Mouse (Mus musculus) heart, embryonic 13.5 days (tissue): ENCODE measurements around the gene Defb47. TPM values are rescaled to one million over a fixed set of nuclear protein-coding genes. Genes with fewer than 3 reads are reported as not detected.

ENCODE experiments used
- ATAC-seq: fragments of 200-750 bp; cut with Nextera tagmentation; 2 replicates; pipeline ENCODE4 v1.8.0; 2017; ENCODE audit warnings: moderate TSS enrichment; ENCODE audit not compliant: insufficient number of reproducible peaks, low FRiP score, low TSS enrichment; ENCODE audit errors: extremely low read depth
- H3K27ac ChIP-seq: fragments of 300-500 bp; sonication (generic); replicated peaks from 2 replicates; pipeline ENCODE4 v1.5.1; 2015; ENCODE audit warnings: moderate library complexity, mild to moderate bottlenecking, inconsistent platforms
- H3K27me3 ChIP-seq: fragments of 300-500 bp; sonication (generic); replicated peaks from 2 replicates; pipeline ENCODE4 v1.6.1; 2015; ENCODE audit warnings: mild to moderate bottlenecking, inconsistent platforms
- H3K36me3 ChIP-seq: fragments of 300-500 bp; sonication (generic); 2 replicates; pipeline ENCODE4 v1.6.1; 2015; ENCODE audit warnings: mild to moderate bottlenecking, inconsistent platforms
- H3K4me1 ChIP-seq: fragments of 300-500 bp; sonication (generic); 2 replicates; pipeline ENCODE4 v1.6.1; 2015; ENCODE audit warnings: inconsistent platforms
- H3K4me2 ChIP-seq: fragments of 300-500 bp; sonication (generic); 2 replicates; pipeline ENCODE4 v1.6.1; 2015; ENCODE audit warnings: inconsistent platforms, mild to moderate bottlenecking, moderate library complexity
- H3K4me3 ChIP-seq: fragments of 300-500 bp; sonication (generic); 2 replicates; pipeline ENCODE4 v1.5.1; 2015; ENCODE audit warnings: moderate library complexity, mild to moderate bottlenecking, inconsistent platforms
- H3K9ac ChIP-seq: fragments of 300-500 bp; sonication (generic); 2 replicates; pipeline ENCODE4 v1.6.1; 2015; ENCODE audit warnings: inconsistent platforms, mild to moderate bottlenecking, moderate library complexity
- H3K9me3 ChIP-seq: fragments of 300-500 bp; sonication (generic); 2 replicates; pipeline ENCODE4 v1.6.1; 2016; ENCODE audit warnings: inconsistent platforms
- WGBS: fragments of 180-500 bp; shearing (Covaris S2); methylation state at CpG from one replicate; pipeline ENCODE4 v1.1.7; 2015; ENCODE audit warnings: mixed read lengths; 5-methylcytosine and 5-hydroxymethylcytosine counted together
- polyA plus RNA-seq: library from polyadenylated mRNA; unstranded; fragments of >200 nt; fragmentation: Nextera tagmentation; extraction: Ambion mirVana; gene quantifications from 2 replicates; pipeline ENCODE4 v1.2.1, GENCODE M21; 2015

The Defb47 gene
- polyA plus RNA-seq, 1 experiment from 2014 or later, result not detected

GRCm38 (mm10) chr14:63002588-63002987, 4.7 kb downstream of the Defb47 start:
- H3K9me3 ChIP-seq, result no peaks in the 10 kb centered on the region
- H3K27ac ChIP-seq, result peak overlapping the region; percentile 76
- H3K36me3 ChIP-seq, result no peaks in the 10 kb centered on the region
- 36% methylated on average over 2 of the region's 2 CpGs for WGBS
- no peak overlapping the region for H3K4me3 ChIP-seq
- no peak overlapping the region for H3K4me2 ChIP-seq
- no peak for ATAC-seq
- no peak overlapping the region for H3K9ac ChIP-seq
- peaks cover 15% of the 10 kb centered on the region for H3K4me1 ChIP-seq
- no peaks in the 10 kb centered on the region for H3K27me3 ChIP-seq

GRCm38 (mm10) chr14:63011471-63011870, 13.6 kb downstream of the Defb47 start, which contains the start of gene Defb43:
Gene Defb43 (plus strand): TSS chr14:63011771.
- no peak for ATAC-seq
- 0 out of 2 replicates have a peak, but pooled peaks cover 4% of the 10 kb centered on the region for H3K27me3 ChIP-seq
- no peak within 1 kb of the TSS for H3K4me2 ChIP-seq
- no peak within 1 kb of the TSS for H3K9ac ChIP-seq
- no peak within 1 kb of the TSS for H3K27ac ChIP-seq
- WGBS, result 91% methylated on average over 5 of the region's 5 CpGs
- H3K4me1 ChIP-seq, result no peaks in the 10 kb centered on the region
- no peaks in the 10 kb centered on the region for H3K36me3 ChIP-seq
- peaks cover 4% of the 10 kb centered on the region; the same call in 1 of the 2 replicates for H3K9me3 ChIP-seq
- no peak within 1 kb of the TSS for H3K4me3 ChIP-seq

DNA sequence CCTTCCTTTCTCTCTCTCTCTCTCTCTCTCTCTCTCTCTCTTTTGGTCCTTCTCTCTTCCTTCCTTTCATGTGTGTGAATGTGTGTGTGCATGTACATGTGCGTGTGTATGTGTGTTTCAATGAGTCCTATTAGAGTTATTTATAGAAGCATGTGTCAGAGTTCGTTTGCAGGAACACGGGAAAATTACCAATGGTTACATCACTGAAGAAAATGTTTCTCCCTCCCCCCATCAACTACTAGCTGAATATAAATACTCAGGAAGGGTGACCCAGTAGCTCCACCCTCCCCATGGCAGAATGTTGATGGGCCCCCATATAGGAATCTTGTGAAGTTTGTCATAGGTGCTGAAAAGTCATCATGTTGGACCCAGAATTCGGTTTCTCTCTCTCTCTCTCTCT, 15.2 kb downstream of the Defb47 start:
- no peak overlapping the region for H3K4me2 ChIP-seq
- H3K27me3 ChIP-seq, result peaks cover 18% of the 10 kb centered on the region
- no peaks in the 10 kb centered on the region for H3K4me1 ChIP-seq
- H3K27ac ChIP-seq, result no peak overlapping the region
- no peak overlapping the region for H3K9ac ChIP-seq
- ATAC-seq, result no peak
- 62% methylated on average over 4 of the region's 4 CpGs for WGBS
- peaks cover 4% of the 10 kb centered on the region; the same call in 1 of the 2 replicates for H3K9me3 ChIP-seq
- no peak overlapping the region for H3K4me3 ChIP-seq
- H3K36me3 ChIP-seq, result no peaks in the 10 kb centered on the region

- WGBS, result 61% methylated on average over 4 of the region's 4 CpGs
- H3K27me3 ChIP-seq, result peaks cover 18% of the 10 kb centered on the region
- ATAC-seq, result no peak
- H3K36me3 ChIP-seq, result no peaks in the 10 kb centered on the region
- H3K4me1 ChIP-seq, result peaks cover 6% of the 10 kb centered on the region
- no peak overlapping the region for H3K9ac ChIP-seq
- no peak overlapping the region for H3K4me3 ChIP-seq
- no peak overlapping the region for H3K4me2 ChIP-seq
- peaks cover 4% of the 10 kb centered on the region; the same call in 1 of the 2 replicates for H3K9me3 ChIP-seq
- no peak overlapping the region for H3K27ac ChIP-seq
These were observed 16.8 kb downstream of the Defb47 start for GRCm38 (mm10) chr14:63014667-63015066.

- Histone ChIP-seq H3K9ac (no peak overlapping the region), H3K27ac (no peak overlapping the region), H3K4me1 (peaks cover 22% of the 10 kb centered on the region), H3K4me3 (no peak overlapping the region), H3K36me3 (no peaks in the 10 kb centered on the region), H3K9me3 (no peaks in the 10 kb centered on the region; the same call in 1 of the 2 replicates), H3K4me2 (no peak overlapping the region), H3K27me3 (peaks cover 30% of the 10 kb centered on the region)
- WGBS, result 41% methylated on average over 6 of the region's 6 CpGs
- no peak for ATAC-seq
These were observed 22.8 kb downstream of the Defb47 start for GRCm38 (mm10) chr14:63020524-63021156.

DNA sequence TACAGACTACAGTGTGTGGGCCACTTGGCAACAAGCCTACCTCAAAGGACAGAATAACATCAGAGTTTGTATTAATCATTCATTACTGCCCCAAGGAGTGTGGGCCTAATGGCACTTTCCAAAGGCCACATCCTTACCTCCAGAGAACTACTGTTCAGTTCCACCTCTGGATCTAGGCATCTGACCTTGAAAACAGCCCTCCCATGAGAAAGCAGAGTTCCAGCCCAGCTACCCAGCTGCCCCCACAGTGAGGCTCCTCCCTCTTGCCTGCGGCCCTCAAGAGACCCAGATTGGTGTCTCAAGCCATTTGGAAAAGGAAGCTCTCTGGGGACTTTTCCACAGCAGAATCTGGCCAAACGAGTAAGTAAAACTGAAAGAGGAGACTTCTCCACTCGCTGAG, 48.8 kb downstream of the Defb47 start, which contains the start of gene Defb42:
Gene Defb42 (plus strand): TSS at position 301 of the 400 bp plus-strand sequence.
- ATAC-seq, result no peak
- Histone ChIP-seq H3K4me1 (0 out of 2 replicates have a peak, but pooled peaks cover 5% of the 10 kb centered on the region), H3K27ac (no peak within 1 kb of the TSS), H3K9ac (no peak within 1 kb of the TSS), H3K27me3 (no peaks in the 10 kb centered on the region), H3K9me3 (no peaks in the 10 kb centered on the region), H3K4me2 (no peak within 1 kb of the TSS), H3K4me3 (no peak within 1 kb of the TSS), H3K36me3 (no peaks in the 10 kb centered on the region)
- WGBS, result 54% methylated on average over 3 of the region's 3 CpGs

- Histone ChIP-seq H3K4me2 (no peak within 1 kb of the TSS), H3K4me3 (no peak within 1 kb of the TSS), H3K27ac (no peak within 1 kb of the TSS), H3K36me3 (no peaks in the 10 kb centered on the region), H3K27me3 (no peaks in the 10 kb centered on the region), H3K4me1 (peaks cover 18% of the 10 kb centered on the region), H3K9me3 (no peaks in the 10 kb centered on the region), H3K9ac (no peak within 1 kb of the TSS)
- 75% methylated on average over 13 of the region's 14 CpGs for WGBS
- ATAC-seq, result no peak
These were observed 52.1 kb downstream of the Defb47 start, which contains the start of gene Defb30 for GRCm38 (mm10) chr14:63049910-63050370. Gene Defb30 (minus strand): TSS chr14:63049960.

Other genes starting within 250 kb of the Defb47 start
- gene Ints6, start 236.9 kb upstream of the Defb47 start, polyA plus RNA-seq, result 12.5 and 13.6 TPM in 2 replicates
- 3.7 and 4.0 TPM in 2 replicates for gene Wdfy2, start 160.4 kb upstream of the Defb47 start, polyA plus RNA-seq
- not detected in 2 replicates for gene Defb48, start 13.6 kb upstream of the Defb47 start, polyA plus RNA-seq
- not detected in 2 replicates for gene Defb43, start 13.7 kb downstream of the Defb47 start, polyA plus RNA-seq
- 2.3 and 3.1 TPM in 2 replicates for gene Defb42, start 48.9 kb downstream of the Defb47 start, polyA plus RNA-seq
- not detected in 2 replicates for gene Defb30, start 51.9 kb downstream of the Defb47 start, polyA plus RNA-seq